Mouse (Mus musculus) embryonic facial prominence, embryonic 14.5 days (tissue): ENCODE results near the gene Mob2. TPM values are rescaled to one million over a fixed set of nuclear protein-coding genes. Genes with fewer than 3 reads are reported as not detected.

Experiments
- ATAC-seq: fragments of 200-750 bp; cut with Nextera tagmentation; 2 replicates; pipeline ENCODE4 v1.8.0; 2017; ENCODE audit warnings: low read depth, moderate number of reproducible peaks, moderate TSS enrichment
- DNase-seq: peaks from one replicate; pipeline ENCODE4 v3.0.0-alpha.2; 2015; ENCODE audit warnings: low spot score
- H3K27ac ChIP-seq: fragments of 300-500 bp; sonication (generic); replicated peaks from 2 replicates; pipeline ENCODE4 v1.5.1; 2014; ENCODE audit warnings: low read depth, mild to moderate bottlenecking, low read length, moderate library complexity
- H3K27me3 ChIP-seq: fragments of 300-500 bp; sonication (generic); replicated peaks from 2 replicates; pipeline ENCODE4 v1.6.1; 2014; ENCODE audit warnings: low read length; ENCODE audit not compliant: control insufficient read depth, insufficient read depth
- H3K36me3 ChIP-seq: fragments of 300-500 bp; sonication (generic); 2 replicates; pipeline ENCODE4 v1.6.1; 2014; ENCODE audit warnings: low read length, mixed read lengths; ENCODE audit not compliant: control insufficient read depth, insufficient read depth
- H3K4me1 ChIP-seq: fragments of 300-500 bp; sonication (generic); 2 replicates; pipeline ENCODE4 v1.6.1; 2014; ENCODE audit warnings: antibody characterized with exemption, low read length; ENCODE audit not compliant: control insufficient read depth, insufficient read depth
- H3K4me2 ChIP-seq: fragments of 300-500 bp; sonication (generic); 2 replicates; pipeline ENCODE4 v1.6.1; 2014; ENCODE audit warnings: low read depth, mild to moderate bottlenecking, low read length, moderate library complexity, mixed read lengths
- H3K4me3 ChIP-seq: fragments of 300-500 bp; sonication (generic); 2 replicates; pipeline ENCODE4 v1.5.1; 2014; ENCODE audit warnings: low read depth, mild to moderate bottlenecking, low read length
- H3K9ac ChIP-seq: fragments of 300-500 bp; sonication (generic); 2 replicates; pipeline ENCODE4 v1.6.1; 2014; ENCODE audit warnings: low read depth, mild to moderate bottlenecking, low read length, moderate library complexity, mixed read lengths
- H3K9me3 ChIP-seq: fragments of 300-500 bp; sonication (generic); 2 replicates; pipeline ENCODE4 v1.6.1; 2016; ENCODE audit warnings: low read length; ENCODE audit not compliant: control insufficient read depth
- WGBS: fragments of 180-500 bp; shearing (Covaris S2); extraction: QIAGEN DNeasy Blood & Tissue Kit; methylation state at CpG from one replicate; pipeline ENCODE4 v1.1.7; 2014; 5-methylcytosine and 5-hydroxymethylcytosine counted together
- polyA plus RNA-seq: library from polyadenylated mRNA; unstranded; fragments of >200 nt; fragmentation: Nextera tagmentation; extraction: Ambion mirVana; gene quantifications from 2 replicates; pipeline ENCODE4 v1.2.1, GENCODE M21; 2014

Mob2 gene
- polyA plus RNA-seq, 1 experiment from 2014 or later, result 65.8 TPM

DNA sequence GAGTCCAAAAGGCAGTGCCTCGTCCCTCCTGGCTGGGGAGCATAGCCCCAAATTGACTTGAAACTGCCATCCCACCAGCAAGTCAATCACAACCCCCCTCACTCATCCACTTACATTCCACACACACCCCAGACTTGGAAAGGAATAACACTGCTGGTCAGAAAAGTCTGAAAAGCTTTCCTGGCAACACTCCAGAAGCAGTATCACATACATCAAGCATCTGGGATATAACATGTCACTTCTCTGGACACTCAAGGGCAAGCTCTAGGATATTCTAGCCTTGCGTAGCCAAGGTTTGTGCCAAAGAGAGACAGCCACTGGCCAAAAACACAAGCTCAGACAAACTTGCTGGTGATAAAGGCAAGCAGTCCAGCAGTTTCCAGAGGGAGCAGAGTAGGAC lies 35.7 kb downstream of the Mob2 start:
- Histone ChIP-seq H3K4me2 (no peak overlapping the region), H3K4me3 (no peak overlapping the region), H3K9ac (no peak overlapping the region), H3K27me3 (no peaks in the 10 kb centered on the region), H3K36me3 (no peaks in the 10 kb centered on the region), H3K27ac (no peak overlapping the region), H3K4me1 (peaks cover 9% of the 10 kb centered on the region), H3K9me3 (no peaks in the 10 kb centered on the region)
- DNase-seq, result peak; percentile 59
- WGBS, result 53% methylated on average over 2 of the region's 2 CpGs
- peak; percentile 2; the same call in 1 of the 2 replicates for ATAC-seq

DNA sequence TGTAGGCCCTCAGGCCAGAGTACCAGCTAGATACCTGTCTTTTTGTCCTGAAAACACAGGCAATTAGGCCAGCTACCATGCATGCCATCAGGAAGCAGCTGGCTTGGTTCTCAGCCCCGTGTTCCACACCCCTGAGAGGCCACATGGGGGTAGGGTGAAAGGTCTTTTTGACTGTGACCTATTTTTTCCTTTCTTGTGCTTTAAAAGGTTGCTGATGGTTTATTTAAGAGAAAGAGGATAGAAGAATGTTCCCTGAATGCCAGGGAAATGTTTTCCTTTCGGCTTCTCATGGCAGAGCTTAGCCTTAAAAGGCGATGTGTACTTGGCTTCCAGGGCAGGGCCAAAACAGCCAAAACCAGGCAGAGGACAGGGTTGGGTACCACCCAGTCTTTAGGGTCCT lies 40.0 kb downstream of the Mob2 start:
- Histone ChIP-seq H3K4me1 (peaks cover 9% of the 10 kb centered on the region), H3K9me3 (no peaks in the 10 kb centered on the region), H3K4me2 (no peak overlapping the region), H3K27ac (no peak overlapping the region), H3K4me3 (no peak overlapping the region), H3K36me3 (peaks cover 6% of the 10 kb centered on the region; the same call in 1 of the 2 replicates), H3K27me3 (no peaks in the 10 kb centered on the region), H3K9ac (no peak overlapping the region)
- 51% methylated on average over 3 of the region's 3 CpGs for WGBS
- ATAC-seq (no peak), DNase-seq (no peak)

DNA sequence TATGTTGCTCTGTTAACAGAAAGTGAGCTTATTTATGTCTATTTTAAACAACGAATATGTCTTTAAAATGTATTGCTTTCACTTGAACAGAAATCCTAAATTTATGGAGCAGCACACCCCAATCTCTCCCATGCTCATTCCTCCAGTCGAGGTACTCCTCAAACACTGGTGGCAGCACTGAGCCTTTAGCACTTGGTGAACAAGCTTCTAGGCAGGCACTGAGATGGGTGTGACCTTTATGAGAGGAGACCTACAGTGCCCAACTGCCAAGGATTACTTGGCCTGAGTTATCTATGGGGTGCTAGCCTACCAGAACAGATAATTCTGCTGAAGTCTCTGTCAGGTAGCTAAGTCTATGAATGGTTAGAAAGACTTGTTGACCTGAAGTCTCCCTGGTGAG lies 41.2 kb downstream of the Mob2 start:
- H3K4me2 ChIP-seq, result no peak overlapping the region
- H3K27me3 ChIP-seq, result no peaks in the 10 kb centered on the region
- ATAC-seq, result no peak
- H3K27ac ChIP-seq, result no peak overlapping the region
- no peaks in the 10 kb centered on the region for H3K9me3 ChIP-seq
- H3K9ac ChIP-seq, result no peak overlapping the region
- WGBS, result 45% methylated on average over 2 of the region's 2 CpGs
- no peak for DNase-seq
- no peak overlapping the region for H3K4me3 ChIP-seq
- H3K4me1 ChIP-seq, result no peaks in the 10 kb centered on the region
- H3K36me3 ChIP-seq, result peaks cover 17% of the 10 kb centered on the region; the same call in 1 of the 2 replicates

DNA sequence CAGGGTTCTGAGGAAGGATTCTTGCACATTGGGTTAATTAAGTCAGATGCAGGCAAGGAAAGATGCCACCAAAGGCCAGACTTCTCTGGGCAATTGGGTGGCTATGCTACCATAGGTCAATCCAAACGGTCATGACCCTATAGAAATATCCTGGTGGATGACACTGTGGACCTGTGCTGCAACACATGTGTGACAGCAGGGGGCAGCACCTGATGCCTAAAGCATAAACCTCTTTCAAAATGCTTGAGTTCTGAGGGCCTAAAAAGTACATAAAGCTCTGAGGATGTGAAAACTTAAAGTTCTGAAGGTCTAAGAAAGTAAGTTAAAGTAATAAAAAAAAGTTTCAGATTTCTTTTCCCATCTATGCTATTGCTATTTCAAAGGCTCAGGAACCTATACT lies 44.3 kb downstream of the Mob2 start:
- H3K9ac ChIP-seq, result no peak overlapping the region
- DNase-seq (peak; percentile 53), ATAC-seq (no peak)
- no peak overlapping the region for H3K4me2 ChIP-seq
- H3K27ac ChIP-seq, result no peak overlapping the region
- 50% methylated on average over 1 of the region's 1 CpGs for WGBS
- no peak overlapping the region for H3K4me3 ChIP-seq
- no peaks in the 10 kb centered on the region for H3K9me3 ChIP-seq
- no peaks in the 10 kb centered on the region for H3K4me1 ChIP-seq
- no peaks in the 10 kb centered on the region for H3K27me3 ChIP-seq
- peaks cover 41% of the 10 kb centered on the region; the same call in 1 of the 2 replicates for H3K36me3 ChIP-seq

DNA sequence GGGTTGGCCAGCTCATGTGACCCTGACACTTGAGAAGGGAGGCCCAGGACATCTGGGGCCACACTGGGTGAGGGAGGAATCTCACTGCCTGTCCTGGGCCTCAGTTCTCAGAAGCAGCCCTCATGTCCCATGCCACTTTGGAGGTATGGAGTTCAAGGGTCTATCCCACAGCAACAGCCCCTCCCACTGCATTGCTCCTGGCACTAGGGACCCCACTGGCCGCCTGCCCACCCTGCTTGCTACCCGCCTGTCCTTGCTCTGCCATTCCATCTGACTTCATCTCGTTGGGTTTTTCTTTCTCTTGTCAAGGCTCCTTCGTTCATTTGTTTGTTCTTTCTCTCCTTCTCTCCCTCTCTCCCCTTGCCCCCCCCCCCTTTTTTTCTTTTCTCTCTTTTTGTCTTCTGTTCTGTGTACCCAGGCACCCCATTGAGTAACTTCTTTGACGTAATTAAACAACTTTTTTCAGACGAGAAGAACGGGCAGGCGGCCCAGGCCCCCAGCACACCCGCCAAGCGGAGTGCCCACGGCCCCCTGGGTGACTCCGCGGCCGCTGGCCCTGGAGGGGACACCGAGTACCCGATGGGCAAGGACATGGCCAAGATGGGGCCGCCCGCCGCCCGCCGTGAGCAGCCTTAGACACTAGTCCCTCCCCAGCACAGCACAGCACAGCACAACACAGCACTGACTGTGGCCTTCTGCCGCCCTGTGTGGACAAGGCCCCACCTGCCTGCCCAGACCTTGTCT lies 59.1 kb downstream of the Mob2 start:
- 84% methylated on average over 22 of the region's 22 CpGs for WGBS
- DNase-seq (no peak), ATAC-seq (no peak)

DNA sequence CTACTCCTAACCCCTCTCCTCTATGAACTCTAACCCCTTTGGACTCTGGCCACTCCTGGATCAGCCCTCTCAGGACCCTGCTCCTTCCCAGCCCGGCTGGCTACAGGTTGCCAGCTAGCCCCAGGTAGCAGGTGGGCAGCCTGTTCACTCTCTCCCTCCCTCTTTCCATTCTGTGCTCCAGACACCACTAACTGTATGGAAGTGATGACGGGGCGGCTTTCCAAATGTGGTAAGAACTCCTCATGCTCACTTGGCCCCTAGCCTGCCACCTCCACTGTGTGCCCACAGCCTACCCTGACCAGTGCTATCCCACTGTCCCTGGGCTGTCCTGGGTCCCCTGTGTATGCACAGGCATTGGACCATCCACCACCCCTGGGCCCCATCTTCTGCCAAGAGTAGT lies 60.2 kb downstream of the Mob2 start:
- no peaks in the 10 kb centered on the region for H3K27me3 ChIP-seq
- no peak overlapping the region for H3K4me2 ChIP-seq
- DNase-seq, result no peak
- no peak overlapping the region for H3K4me3 ChIP-seq
- no peak for ATAC-seq
- 100% methylated on average over 3 of the region's 3 CpGs for WGBS
- H3K27ac ChIP-seq, result no peak overlapping the region
- no peaks in the 10 kb centered on the region for H3K4me1 ChIP-seq
- no peaks in the 10 kb centered on the region for H3K9me3 ChIP-seq
- no peak overlapping the region for H3K9ac ChIP-seq
- H3K36me3 ChIP-seq, result no peaks in the 10 kb centered on the region

More for the DNA sequence above, 59.1 kb downstream of the Mob2 start:
- Histone ChIP-seq H3K27ac (no peak overlapping the region), H3K36me3 (no peaks in the 10 kb centered on the region), H3K4me1 (no peaks in the 10 kb centered on the region), H3K4me2 (no peak overlapping the region), H3K4me3 (no peak overlapping the region), H3K27me3 (no peaks in the 10 kb centered on the region), H3K9ac (no peak overlapping the region), H3K9me3 (no peaks in the 10 kb centered on the region)

DNA sequence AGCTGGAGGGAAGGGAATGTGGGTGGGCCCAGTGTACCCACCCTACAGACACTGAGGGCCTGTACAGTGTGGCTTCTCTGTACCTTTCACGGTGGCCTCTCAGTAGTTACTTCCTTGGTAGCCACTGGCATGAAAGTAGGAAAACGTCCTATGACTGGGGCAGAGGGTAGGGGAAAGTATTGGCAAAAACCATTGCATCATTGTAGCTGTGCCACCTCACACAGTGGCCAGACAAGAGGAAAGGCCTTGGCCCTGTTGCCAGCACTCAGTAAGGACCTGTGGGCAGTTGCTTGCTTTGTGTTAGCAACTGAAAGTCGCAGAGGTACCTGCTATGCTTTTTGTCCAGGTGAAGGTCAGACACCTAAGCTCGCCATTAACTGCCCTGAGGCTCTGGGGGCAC lies 66.7 kb downstream of the Mob2 start:
- Histone ChIP-seq H3K4me1 (no peaks in the 10 kb centered on the region), H3K27me3 (no peaks in the 10 kb centered on the region), H3K4me3 (no peak overlapping the region), H3K27ac (no peak overlapping the region), H3K4me2 (no peak overlapping the region), H3K9me3 (no peaks in the 10 kb centered on the region), H3K9ac (no peak overlapping the region), H3K36me3 (no peaks in the 10 kb centered on the region)
- 87% methylated on average over 4 of the region's 4 CpGs for WGBS
- DNase-seq (no peak), ATAC-seq (no peak)

DNA sequence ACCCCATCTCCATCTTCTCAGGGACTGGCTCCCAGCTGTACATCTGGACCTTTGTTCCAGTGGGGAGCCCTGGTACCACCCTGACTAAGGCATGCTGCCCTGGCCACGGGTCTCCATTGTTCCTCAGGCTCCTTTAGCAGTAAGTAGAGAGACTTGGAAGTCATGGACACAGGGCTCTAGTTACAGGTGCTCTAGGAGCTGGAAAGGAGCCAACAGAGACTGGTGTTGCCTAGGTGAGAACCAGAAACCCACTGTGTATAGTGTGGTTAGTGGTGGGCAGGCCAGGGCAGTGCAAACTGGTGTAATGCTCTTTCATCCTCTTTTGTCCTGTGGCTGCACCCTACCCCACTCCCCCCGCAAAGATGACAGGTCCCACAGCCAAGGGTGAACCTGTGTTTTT lies 69.7 kb downstream of the Mob2 start:
- H3K36me3 ChIP-seq, result no peaks in the 10 kb centered on the region
- H3K9ac ChIP-seq, result no peak overlapping the region
- 67% methylated on average over 2 of the region's 2 CpGs for WGBS
- ATAC-seq (peak; percentile 76; the same call in 1 of the 2 replicates), DNase-seq (peak; percentile 64)
- H3K27ac ChIP-seq, result no peak overlapping the region
- no peak overlapping the region for H3K4me3 ChIP-seq
- no peak overlapping the region for H3K4me2 ChIP-seq
- H3K4me1 ChIP-seq, result no peaks in the 10 kb centered on the region
- no peaks in the 10 kb centered on the region for H3K9me3 ChIP-seq
- no peaks in the 10 kb centered on the region for H3K27me3 ChIP-seq

DNA sequence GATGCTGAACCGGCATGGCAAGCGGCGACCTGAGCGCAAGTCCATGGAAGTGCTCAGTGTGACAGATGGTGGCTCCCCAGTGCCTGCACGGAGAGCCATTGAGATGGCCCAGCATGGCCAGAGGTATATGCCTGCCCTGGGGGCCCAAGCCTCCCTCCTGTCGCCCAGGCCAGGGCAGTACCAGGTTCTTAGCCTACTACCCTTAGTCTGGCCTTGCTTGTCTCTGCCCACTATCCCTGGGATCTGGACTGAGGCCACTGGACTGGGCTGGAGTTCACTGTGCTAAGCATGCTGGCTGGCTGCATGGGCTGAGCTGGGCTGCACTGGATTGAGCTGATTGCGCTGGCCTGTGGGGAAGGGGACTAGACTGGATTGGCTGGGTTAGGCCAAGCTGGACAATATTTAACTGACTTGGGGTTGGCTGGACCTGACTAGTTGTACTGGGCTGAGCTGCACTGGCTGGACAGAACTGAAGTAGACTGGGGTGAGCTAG lies 72.5 kb downstream of the Mob2 start:
- H3K4me2 ChIP-seq, result no peak overlapping the region
- H3K27ac ChIP-seq, result no peak overlapping the region
- ATAC-seq (no peak), DNase-seq (no peak)
- H3K27me3 ChIP-seq, result no peaks in the 10 kb centered on the region
- no peaks in the 10 kb centered on the region for H3K4me1 ChIP-seq
- H3K4me3 ChIP-seq, result no peak overlapping the region
- 89% methylated on average over 7 of the region's 7 CpGs for WGBS
- H3K9me3 ChIP-seq, result no peaks in the 10 kb centered on the region
- no peaks in the 10 kb centered on the region for H3K36me3 ChIP-seq
- no peak overlapping the region for H3K9ac ChIP-seq
